Mouse (Mus musculus) thymus, postnatal 10 days (tissue): ENCODE measurements around the gene Hibadh.
"Not testable (repeated sequence)": the region's sequence is repeated elsewhere in the genome, so short reads cannot be mapped to it uniquely, and the experiment has no call there.

ENCODE experiments used
- DNase-seq, 2 experiments: peaks; one replicate each; pipeline ENCODE4 v3.0.0; 2021; ENCODE audit warnings: low spot score in 2 of 2

Gene Hibadh

GRCm38 (mm10) chr6:52640224-52640712, at the start of gene Hibadh:
Hibadh (minus strand) TSS chr6:52640389.
- DNase-seq: peak; percentile 98 to 99

- DNase-seq: no peak
These were observed 46.8 kb upstream of the Hibadh start for GRCm38 (mm10) chr6:52686901-52687500.

- no peak for DNase-seq
These were observed 42.4 kb upstream of the Hibadh start for GRCm38 (mm10) chr6:52682607-52683006.

- DNase-seq: no peak
These were observed 41.8 kb upstream of the Hibadh start for GRCm38 (mm10) chr6:52681847-52682485.

GRCm38 (mm10) chr6:52680458-52681032, 40.4 kb upstream of the Hibadh start:
- DNase-seq: no peak

GRCm38 (mm10) chr6:52679565-52679964, 39.4 kb upstream of the Hibadh start:
- no peak for DNase-seq

GRCm38 (mm10) chr6:52677534-52677933, 37.3 kb upstream of the Hibadh start:
- not testable (repeated sequence) for DNase-seq

GRCm38 (mm10) chr6:52675222-52675921, 35.2 kb upstream of the Hibadh start:
- no peak for DNase-seq

GRCm38 (mm10) chr6:52674541-52674940, 34.4 kb upstream of the Hibadh start:
- DNase-seq: no peak

GRCm38 (mm10) chr6:52673706-52674105, 33.5 kb upstream of the Hibadh start:
- DNase-seq: no peak

- no peak for DNase-seq
These were observed 32.4 kb upstream of the Hibadh start for GRCm38 (mm10) chr6:52672539-52672938.

- DNase-seq: no peak
These were observed 31.6 kb upstream of the Hibadh start for GRCm38 (mm10) chr6:52671791-52672190.

GRCm38 (mm10) chr6:52669878-52670277, 29.7 kb upstream of the Hibadh start:
- not testable (repeated sequence) for DNase-seq

- DNase-seq: no peak
These were observed 27.5 kb upstream of the Hibadh start for GRCm38 (mm10) chr6:52667641-52668040.

- peak; percentile 20 to 59 for DNase-seq
These were observed 22.8 kb upstream of the Hibadh start for GRCm38 (mm10) chr6:52663021-52663420.

- no peak for DNase-seq
These were observed 15.1 kb upstream of the Hibadh start for GRCm38 (mm10) chr6:52655266-52655665.

- DNase-seq: peak in 1 of 2 experiments; percentile 9
These were observed 8.6 kb upstream of the Hibadh start for GRCm38 (mm10) chr6:52648806-52649205.

GRCm38 (mm10) chr6:52648031-52648430, 7.8 kb upstream of the Hibadh start:
- DNase-seq: peak; percentile 25 to 40

- DNase-seq: no peak
These were observed 5.7 kb upstream of the Hibadh start for GRCm38 (mm10) chr6:52645926-52646325.

GRCm38 (mm10) chr6:52642152-52642551, 2.0 kb upstream of the Hibadh start:
- DNase-seq: no peak

- DNase-seq: peak; percentile 34 to 36
These were observed 887 bp upstream of the Hibadh start for GRCm38 (mm10) chr6:52641076-52641475.

- no peak for DNase-seq
These were observed 504 bp downstream of the Hibadh start for GRCm38 (mm10) chr6:52639546-52640223.
